Mouse (Mus musculus): ENCODE measurements around the gene Hp1bp3. TPM values are rescaled to one million over a fixed set of nuclear protein-coding genes. Genes with fewer than 3 reads are reported as not detected.

Hp1bp3 gene
- polyA plus RNA-seq, 1 experiment from 2014 or later = 182 TPM

DNA sequence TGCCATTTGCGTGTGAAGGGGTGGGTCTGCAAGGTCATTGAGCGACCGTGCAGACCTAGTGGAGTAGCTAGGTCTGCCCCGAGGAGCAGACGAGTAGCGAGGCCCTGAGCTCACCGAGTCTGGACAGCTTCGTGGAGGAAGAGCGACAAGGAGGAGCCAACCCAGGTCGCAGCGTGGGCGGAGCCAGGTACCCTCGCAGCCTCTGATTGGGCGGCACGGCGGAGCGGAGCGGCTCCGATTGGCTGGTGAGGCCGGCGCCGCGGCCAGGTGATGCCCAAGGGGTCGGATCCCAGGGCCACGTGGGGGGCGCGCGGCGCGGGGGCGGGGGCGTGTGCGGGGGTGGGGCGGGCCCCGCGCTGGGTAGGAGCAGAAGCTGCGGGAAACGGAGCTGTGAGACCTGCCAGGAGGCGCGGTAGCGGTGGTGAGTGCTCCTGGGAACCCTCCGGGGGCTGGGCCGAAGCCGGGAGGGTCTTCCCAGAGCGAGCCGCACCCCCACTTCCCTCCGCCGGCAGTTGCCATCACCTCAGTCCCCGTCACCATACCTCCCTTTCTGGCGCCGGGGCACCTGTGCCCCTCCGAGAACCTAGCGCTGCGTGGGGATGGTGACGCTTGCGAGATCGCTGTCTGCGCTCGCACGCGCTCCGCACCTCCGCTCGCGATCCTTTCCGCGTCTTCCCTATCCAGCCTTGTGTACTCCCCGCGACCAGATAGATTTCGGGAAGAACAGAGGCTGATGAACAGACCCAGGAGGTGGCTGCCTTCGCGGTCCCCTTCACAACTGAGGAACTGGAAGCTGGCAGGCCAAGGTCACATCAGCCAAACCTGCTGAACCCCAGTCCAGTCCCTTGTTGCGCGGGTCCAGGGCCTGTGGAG is 34.2 kb downstream of the Hp1bp3 start, which contains the start of the genes Sh2d5 and Kif17:
Gene Sh2d5 (plus strand): TSS at position 316 of the 873 bp plus-strand sequence.
Gene Kif17 (plus strand): TSS at position 348 of the 873 bp plus-strand sequence.
- H3K27me3 ChIP-seq (ENCODE audit: control insufficient read depth, insufficient read depth, low read length) = peaks cover 46% of the 10 kb centered on the region
- H3K27ac ChIP-seq (ENCODE audit: low read depth, low read length) = no peak within 1 kb of the TSS
- no peaks in the 10 kb centered on the region; the same call in 1 of the 2 replicates for H3K36me3 ChIP-seq (ENCODE audit: control insufficient read depth, insufficient read depth, low read length)
- peak; percentile 95 for DNase-seq (ENCODE audit: low spot score, missing footprints)
- peak within 1 kb of the TSS; percentile 53 for H3K9ac ChIP-seq (ENCODE audit: low read length)
- peaks cover 29% of the 10 kb centered on the region for H3K4me1 ChIP-seq (ENCODE audit: control insufficient read depth, insufficient read depth, low read length)
- ATAC-seq (ENCODE audit: low FRiP score) = peak; percentile 90
- WGBS = under 1% methylated on average over 65 of the region's 74 CpGs
- no peaks in the 10 kb centered on the region for H3K9me3 ChIP-seq (ENCODE audit: control insufficient read depth, low read length)
- peak within 1 kb of the TSS; percentile 52 for H3K4me3 ChIP-seq (ENCODE audit: low read depth, low read length)
- H3K4me2 ChIP-seq = peak within 1 kb of the TSS; percentile 98

DNA sequence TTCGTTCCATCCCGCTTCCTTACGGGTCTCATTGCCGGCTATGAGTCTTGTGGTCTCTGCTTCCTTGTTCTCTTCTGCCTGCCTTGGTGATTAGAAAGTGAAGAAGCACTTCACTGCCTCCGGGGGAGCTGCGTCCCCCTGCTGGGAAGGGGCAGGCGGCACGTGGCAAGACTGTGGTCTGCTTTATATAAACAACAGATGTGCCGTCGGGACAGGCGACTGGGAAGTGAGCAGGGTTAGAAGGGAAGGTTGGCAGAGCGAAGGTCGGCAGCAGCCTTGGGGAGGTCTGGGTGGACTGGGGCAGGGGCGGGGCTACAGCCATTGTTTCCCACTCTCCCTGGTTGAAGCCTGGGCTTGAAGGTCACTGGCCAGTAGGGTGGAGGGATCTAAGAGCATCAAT is 35.7 kb downstream of the Hp1bp3 start:
- peak; percentile 45 for ATAC-seq (ENCODE audit: low FRiP score)
- Histone ChIP-seq H3K9me3 (ENCODE audit: control insufficient read depth, low read length) (no peaks in the 10 kb centered on the region), H3K4me3 (ENCODE audit: low read depth, low read length) (0 out of 2 replicates have a peak overlapping the region, but pooled peaks have one; percentile 9), H3K27ac (ENCODE audit: low read depth, low read length) (no peak overlapping the region), H3K4me2 (peak overlapping the region; percentile 32), H3K36me3 (ENCODE audit: control insufficient read depth, insufficient read depth, low read length) (no peaks in the 10 kb centered on the region), H3K9ac (ENCODE audit: low read length) (peak overlapping the region; percentile 36), H3K4me1 (ENCODE audit: control insufficient read depth, insufficient read depth, low read length) (peaks cover 29% of the 10 kb centered on the region), H3K27me3 (ENCODE audit: control insufficient read depth, insufficient read depth, low read length) (peaks cover 46% of the 10 kb centered on the region)
- peak; percentile 92 for DNase-seq (ENCODE audit: low spot score, missing footprints)
- 0% methylated on average over 14 of the region's 14 CpGs for WGBS

DNA sequence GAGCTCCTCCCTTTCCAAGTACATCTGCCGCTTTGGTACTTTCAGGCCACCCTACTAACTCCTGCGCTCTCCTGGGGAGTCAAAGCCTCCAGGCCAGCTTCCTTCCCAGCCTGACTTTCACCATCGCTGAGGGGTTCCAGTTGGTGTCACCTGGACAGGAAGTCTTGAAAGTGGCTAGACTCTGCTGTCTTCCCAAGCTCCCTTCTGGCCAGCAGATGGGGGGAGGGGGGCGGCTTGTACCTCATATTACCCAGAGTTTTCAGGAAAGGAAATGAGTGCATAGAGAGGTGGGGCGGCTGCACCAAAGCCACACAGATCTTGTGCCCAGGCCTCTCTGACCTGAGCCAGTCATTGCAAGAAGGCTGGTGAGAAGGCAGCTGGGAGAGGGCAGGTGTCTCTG is 36.1 kb downstream of the Hp1bp3 start:
- WGBS = 8% methylated on average over 5 of the region's 5 CpGs
- Histone ChIP-seq H3K36me3 (ENCODE audit: control insufficient read depth, insufficient read depth, low read length) (no peaks in the 10 kb centered on the region), H3K4me3 (ENCODE audit: low read depth, low read length) (0 out of 2 replicates have a peak overlapping the region, but pooled peaks have one; percentile 9), H3K4me2 (peak overlapping the region; percentile 32), H3K4me1 (ENCODE audit: control insufficient read depth, insufficient read depth, low read length) (peaks cover 29% of the 10 kb centered on the region), H3K27me3 (ENCODE audit: control insufficient read depth, insufficient read depth, low read length) (peaks cover 46% of the 10 kb centered on the region), H3K9me3 (ENCODE audit: control insufficient read depth, low read length) (no peaks in the 10 kb centered on the region), H3K9ac (ENCODE audit: low read length) (peak overlapping the region; percentile 36), H3K27ac (ENCODE audit: low read depth, low read length) (no peak overlapping the region)
- DNase-seq (ENCODE audit: low spot score, missing footprints) = no peak
- no peak for ATAC-seq (ENCODE audit: low FRiP score)

DNA sequence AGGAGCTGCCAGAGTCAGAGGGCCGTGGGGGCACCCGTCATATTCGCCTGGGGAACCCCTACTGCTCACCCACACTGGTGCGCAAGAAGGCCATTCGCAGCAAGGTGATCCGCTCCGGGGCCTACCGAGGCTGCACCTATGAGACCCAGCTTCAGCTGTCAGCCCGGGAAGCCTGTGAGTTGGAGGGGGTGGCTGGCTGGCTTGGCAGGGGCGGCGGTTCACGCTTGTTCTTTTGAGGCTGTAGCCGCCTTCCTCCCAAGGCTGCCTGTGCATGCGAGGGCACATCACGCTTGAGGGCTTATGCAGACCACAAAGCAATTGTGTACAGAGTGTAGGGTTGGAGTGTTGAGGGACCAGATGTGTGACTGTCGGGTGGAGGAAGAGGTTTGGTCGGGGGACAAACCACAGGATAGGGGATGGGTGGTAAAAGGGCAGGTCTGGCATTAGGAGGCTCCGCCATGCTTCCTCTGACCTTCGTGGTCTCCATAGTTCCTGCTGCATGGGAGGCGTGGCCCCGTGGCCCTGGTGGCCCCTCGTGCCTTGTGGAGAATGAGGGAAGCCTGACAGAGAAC is 41.1 kb downstream of the Hp1bp3 start:
- no peak for ATAC-seq (ENCODE audit: low FRiP score)
- Histone ChIP-seq H3K27ac (ENCODE audit: low read depth, low read length) (no peak overlapping the region), H3K36me3 (ENCODE audit: control insufficient read depth, insufficient read depth, low read length) (no peaks in the 10 kb centered on the region), H3K4me2 (no peak overlapping the region), H3K4me1 (ENCODE audit: control insufficient read depth, insufficient read depth, low read length) (peaks cover 7% of the 10 kb centered on the region), H3K27me3 (ENCODE audit: control insufficient read depth, insufficient read depth, low read length) (peaks cover 15% of the 10 kb centered on the region), H3K4me3 (ENCODE audit: low read depth, low read length) (no peak overlapping the region), H3K9ac (ENCODE audit: low read length) (no peak overlapping the region), H3K9me3 (ENCODE audit: control insufficient read depth, low read length) (no peaks in the 10 kb centered on the region)
- WGBS = 84% methylated on average over 22 of the region's 22 CpGs
- no peak for DNase-seq (ENCODE audit: low spot score, missing footprints)

DNA sequence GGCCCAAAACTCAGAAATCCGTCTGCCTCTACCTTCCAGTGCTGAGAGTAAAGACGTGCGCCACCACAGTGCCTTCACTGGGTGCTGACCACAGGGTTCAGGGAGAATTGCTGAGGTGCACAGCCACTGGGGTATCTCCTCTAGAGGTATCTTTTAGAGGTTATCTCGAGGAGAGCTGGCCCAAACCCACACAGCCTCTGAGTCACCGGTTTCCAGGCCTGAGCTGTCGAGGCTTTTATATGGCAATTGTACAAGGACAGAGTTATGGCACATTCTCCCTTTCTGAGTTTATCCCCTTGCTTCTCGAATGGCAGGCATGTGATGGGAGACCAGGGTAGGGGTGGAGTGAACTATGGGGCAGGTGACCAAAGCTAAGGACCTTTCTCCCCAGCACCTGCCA is 42.6 kb downstream of the Hp1bp3 start:
- no peak for ATAC-seq (ENCODE audit: low FRiP score)
- no peak overlapping the region for H3K4me3 ChIP-seq (ENCODE audit: low read depth, low read length)

DNA sequence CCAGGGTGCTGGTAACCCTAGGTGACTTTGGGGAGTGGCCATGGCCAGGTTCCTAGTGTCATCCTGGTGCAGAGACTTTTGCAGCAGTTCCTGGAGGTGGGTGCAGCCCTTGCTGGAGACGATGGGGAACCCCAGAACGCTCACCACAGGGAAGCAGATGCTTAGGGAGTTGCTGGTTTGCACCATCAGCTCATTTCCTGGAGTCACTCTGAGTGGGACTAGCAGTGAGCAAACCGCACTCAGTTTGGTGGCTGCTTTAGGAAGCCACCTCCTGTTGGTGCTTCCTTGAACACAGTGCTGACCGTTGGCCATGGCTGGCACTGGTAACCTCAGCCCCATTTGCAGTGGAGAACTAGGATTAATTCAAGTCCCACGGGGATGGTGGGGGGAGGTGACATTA is 43.4 kb downstream of the Hp1bp3 start:
- Histone ChIP-seq H3K4me2 (no peak overlapping the region), H3K4me1 (ENCODE audit: control insufficient read depth, insufficient read depth, low read length) (peaks cover 6% of the 10 kb centered on the region; the same call in 1 of the 2 replicates), H3K27me3 (ENCODE audit: control insufficient read depth, insufficient read depth, low read length) (no peaks in the 10 kb centered on the region), H3K9me3 (ENCODE audit: control insufficient read depth, low read length) (no peaks in the 10 kb centered on the region), H3K36me3 (ENCODE audit: control insufficient read depth, insufficient read depth, low read length) (no peaks in the 10 kb centered on the region), H3K4me3 (ENCODE audit: low read depth, low read length) (no peak overlapping the region), H3K27ac (ENCODE audit: low read depth, low read length) (no peak overlapping the region), H3K9ac (ENCODE audit: low read length) (no peak overlapping the region)
- WGBS = 83% methylated on average over 5 of the region's 5 CpGs
- ATAC-seq (ENCODE audit: low FRiP score) (no peak), DNase-seq (ENCODE audit: low spot score, missing footprints) (no peak)

More for the DNA sequence above, 42.6 kb downstream of the Hp1bp3 start:
- H3K27ac ChIP-seq (ENCODE audit: low read depth, low read length) = no peak overlapping the region
- no peak for DNase-seq (ENCODE audit: low spot score, missing footprints)
- H3K36me3 ChIP-seq (ENCODE audit: control insufficient read depth, insufficient read depth, low read length) = no peaks in the 10 kb centered on the region
- H3K9me3 ChIP-seq (ENCODE audit: control insufficient read depth, low read length) = no peaks in the 10 kb centered on the region
- 80% methylated on average over 7 of the region's 7 CpGs for WGBS
- peaks cover 6% of the 10 kb centered on the region; the same call in 1 of the 2 replicates for H3K4me1 ChIP-seq (ENCODE audit: control insufficient read depth, insufficient read depth, low read length)
- H3K4me2 ChIP-seq = no peak overlapping the region
- H3K9ac ChIP-seq (ENCODE audit: low read length) = no peak overlapping the region
- H3K27me3 ChIP-seq (ENCODE audit: control insufficient read depth, insufficient read depth, low read length) = peaks cover 3% of the 10 kb centered on the region

DNA sequence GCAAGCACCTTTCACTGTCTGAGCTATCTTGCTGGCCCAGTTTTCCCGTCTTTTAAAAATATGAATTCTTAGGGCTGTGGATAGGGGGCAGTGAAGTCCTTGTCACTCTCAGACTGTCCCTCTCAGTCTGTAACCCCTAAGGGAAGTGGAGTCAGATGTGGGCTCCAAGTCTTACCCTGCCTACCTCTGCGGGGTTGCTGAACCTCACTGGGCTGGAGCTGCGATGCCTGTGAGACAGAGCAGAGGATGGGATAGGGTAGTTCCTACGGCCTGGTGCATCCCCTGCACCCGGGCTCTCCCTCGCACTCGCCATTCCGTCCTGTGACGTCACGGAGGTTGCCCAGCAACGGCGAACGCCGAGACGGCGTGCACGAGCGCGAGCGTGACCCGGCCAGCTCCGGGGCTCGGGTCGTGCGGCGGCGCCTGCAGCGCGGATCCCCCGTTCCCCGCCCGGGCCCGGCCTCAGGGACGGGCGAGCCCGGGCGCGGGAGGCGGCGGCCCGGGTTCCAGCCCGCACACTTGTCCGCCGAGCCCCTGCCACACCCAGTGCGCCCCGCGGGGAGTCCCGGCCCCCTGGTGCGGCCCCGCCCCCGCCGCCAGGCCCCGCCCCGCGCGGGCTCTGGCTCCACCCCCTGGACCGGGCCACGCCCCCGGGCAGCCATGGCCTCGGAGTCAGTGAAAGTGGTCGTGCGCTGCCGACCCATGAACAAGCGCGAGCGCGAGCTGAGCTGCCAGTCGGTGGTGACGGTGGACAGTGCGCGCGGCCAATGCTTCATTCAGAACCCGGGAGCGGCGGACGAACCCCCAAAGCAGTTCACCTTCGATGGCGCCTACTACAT is 46.0 kb downstream of the Hp1bp3 start:
- H3K4me3 ChIP-seq (ENCODE audit: low read depth, low read length) = peak overlapping the region; percentile 70
- no peaks in the 10 kb centered on the region for H3K27me3 ChIP-seq (ENCODE audit: control insufficient read depth, insufficient read depth, low read length)
- 0% methylated on average over 74 of the region's 78 CpGs for WGBS
- ATAC-seq (ENCODE audit: low FRiP score) (peak; percentile 93), DNase-seq (ENCODE audit: low spot score, missing footprints) (peak; percentile 99)
- H3K4me2 ChIP-seq = peak overlapping the region; percentile 82
- no peaks in the 10 kb centered on the region for H3K36me3 ChIP-seq (ENCODE audit: control insufficient read depth, insufficient read depth, low read length)
- peak overlapping the region; percentile 60 for H3K9ac ChIP-seq (ENCODE audit: low read length)
- peaks cover 6% of the 10 kb centered on the region; the same call in 1 of the 2 replicates for H3K4me1 ChIP-seq (ENCODE audit: control insufficient read depth, insufficient read depth, low read length)
- no peak overlapping the region; the same call in 1 of the 2 replicates for H3K27ac ChIP-seq (ENCODE audit: low read depth, low read length)
- no peaks in the 10 kb centered on the region for H3K9me3 ChIP-seq (ENCODE audit: control insufficient read depth, low read length)

DNA sequence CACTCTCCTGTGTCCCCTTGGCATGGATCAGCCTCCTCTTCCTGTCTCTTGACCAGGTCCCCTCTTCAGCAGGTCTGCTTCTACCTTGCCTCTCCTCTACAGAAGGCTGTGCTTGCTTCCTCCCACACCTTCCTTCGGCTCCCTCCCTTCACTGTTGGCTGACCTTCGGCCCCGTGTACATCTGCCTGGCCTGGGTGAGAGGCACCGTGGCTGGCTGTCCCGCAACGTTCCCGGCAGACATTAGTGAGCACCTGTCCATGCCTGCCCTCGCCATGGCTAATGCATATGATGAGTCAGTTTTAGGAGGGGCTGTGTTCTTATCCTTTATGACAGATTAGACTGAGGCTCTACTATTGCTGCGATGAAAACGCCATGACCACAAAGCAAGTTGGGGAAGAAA is 51.8 kb downstream of the Hp1bp3 start:
- no peaks in the 10 kb centered on the region for H3K27me3 ChIP-seq (ENCODE audit: control insufficient read depth, insufficient read depth, low read length)
- no peak overlapping the region for H3K27ac ChIP-seq (ENCODE audit: low read depth, low read length)
- 93% methylated on average over 10 of the region's 10 CpGs for WGBS
- H3K9ac ChIP-seq (ENCODE audit: low read length) = no peak overlapping the region
- H3K9me3 ChIP-seq (ENCODE audit: control insufficient read depth, low read length) = no peaks in the 10 kb centered on the region
- no peaks in the 10 kb centered on the region for H3K36me3 ChIP-seq (ENCODE audit: control insufficient read depth, insufficient read depth, low read length)
- H3K4me2 ChIP-seq = no peak overlapping the region
- H3K4me3 ChIP-seq (ENCODE audit: low read depth, low read length) = no peak overlapping the region
- no peak for ATAC-seq (ENCODE audit: low FRiP score)
- DNase-seq (ENCODE audit: low spot score, missing footprints) = no peak
- no peaks in the 10 kb centered on the region; the same call in 1 of the 2 replicates for H3K4me1 ChIP-seq (ENCODE audit: control insufficient read depth, insufficient read depth, low read length)

All from midbrain, embryonic 11.5 days (tissue).